Mouse (Mus musculus) spleen, adult 12 weeks (tissue): Measurements from ENCODE around the gene Hck.

Source experiments
- DNase-seq: peaks from one replicate; pipeline ENCODE4 v3.0.0; 2022; ENCODE audit warnings: low spot score

The Hck gene

GRCm38 (mm10) chr2:153090551-153091165 lies 17.6 kb upstream of the Hck start:
- peak; percentile 48 for DNase-seq

DNA sequence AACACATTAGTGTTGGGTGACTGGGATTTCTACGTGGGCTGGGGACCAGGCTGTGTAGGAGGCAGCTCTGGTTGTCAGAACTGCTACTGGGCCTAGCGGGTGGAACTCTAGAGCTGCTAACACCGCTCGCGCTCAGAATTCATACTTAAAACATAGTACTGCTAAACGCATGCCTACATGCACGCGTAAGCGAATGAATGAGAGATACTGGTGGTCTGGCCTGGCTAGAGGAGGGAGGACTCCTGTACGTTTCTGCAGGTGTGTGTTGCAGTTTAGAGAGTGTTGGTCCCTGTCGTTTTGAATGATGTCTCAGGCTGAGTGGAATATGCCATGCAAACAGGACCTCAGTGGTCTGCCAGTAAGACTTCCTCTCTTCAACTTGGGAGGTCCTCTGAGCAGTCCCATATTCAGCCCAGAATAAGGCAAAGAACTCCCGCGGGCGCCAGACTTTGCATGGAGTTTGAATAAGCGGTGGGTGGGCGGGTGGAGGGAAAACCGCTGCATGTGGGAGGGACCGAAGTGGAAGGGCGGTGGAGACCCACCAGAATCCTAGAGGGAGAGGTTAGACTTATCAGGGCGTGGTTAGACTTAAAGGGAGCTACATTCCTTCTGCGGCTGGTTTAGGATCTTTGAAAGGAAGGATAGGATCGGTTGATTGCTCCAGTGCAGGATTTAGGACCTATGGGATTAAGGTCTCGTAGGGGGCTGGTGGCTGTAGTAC lies 1.1 kb upstream of the Hck start:
- no peak for DNase-seq

- DNase-seq: no peak
Observed at GRCm38 (mm10) chr2:153107802-153108201, 466 bp upstream of the Hck start.

- DNase-seq: no peak
Observed at GRCm38 (mm10) chr2:153109596-153109995, 1.3 kb downstream of the Hck start.

DNA sequence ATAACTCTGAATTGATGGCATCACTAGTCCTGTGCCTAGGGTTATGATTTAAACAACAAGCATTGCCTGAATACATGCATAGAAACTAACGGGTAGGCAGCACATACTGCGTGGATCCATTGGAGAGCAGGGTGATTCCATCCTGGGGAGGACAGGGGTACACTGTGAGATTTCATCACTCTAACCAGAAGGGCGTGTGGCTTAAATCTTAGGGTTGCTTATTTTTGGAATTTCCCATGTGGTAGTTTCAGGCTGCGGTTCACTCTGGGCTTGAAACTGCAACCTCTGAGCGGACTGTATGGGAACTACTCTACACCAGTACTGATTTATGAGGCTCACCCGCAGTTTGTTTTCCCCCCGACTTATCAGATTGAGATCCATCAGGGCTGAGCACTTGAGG lies 3.0 kb downstream of the Hck start:
- DNase-seq: no peak

- no peak for DNase-seq
Observed at GRCm38 (mm10) chr2:153115679-153116081, 7.4 kb downstream of the Hck start.

- DNase-seq: no peak
Observed at GRCm38 (mm10) chr2:153117051-153117486, 8.8 kb downstream of the Hck start.

GRCm38 (mm10) chr2:153119488-153119887 lies 11.2 kb downstream of the Hck start:
- DNase-seq: no peak

- no peak for DNase-seq
Observed at GRCm38 (mm10) chr2:153120126-153120525, 11.9 kb downstream of the Hck start.

- DNase-seq: no peak
Observed at GRCm38 (mm10) chr2:153121821-153122615, 13.8 kb downstream of the Hck start.

DNA sequence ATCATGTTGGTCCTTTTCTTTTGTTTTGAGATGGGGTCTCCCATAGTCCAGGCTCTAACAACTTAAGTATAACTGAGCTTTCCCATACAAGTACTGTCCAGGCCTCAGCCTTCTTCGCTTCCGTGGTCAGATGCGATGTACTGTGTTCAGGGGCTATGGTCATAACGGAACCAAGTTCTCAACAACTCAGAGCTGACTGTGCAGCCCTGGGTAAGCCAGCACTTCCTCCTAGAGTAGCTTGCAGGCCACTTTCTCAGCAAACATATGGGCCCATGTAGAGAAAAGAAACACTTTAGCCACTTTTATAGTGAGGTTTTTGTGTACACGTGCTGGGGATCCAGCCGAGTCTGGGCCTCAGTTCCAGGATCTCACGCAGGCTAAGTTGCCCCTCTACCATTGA lies 14.4 kb downstream of the Hck start:
- DNase-seq: no peak

- DNase-seq: no peak
Observed at GRCm38 (mm10) chr2:153125875-153126274, 17.6 kb downstream of the Hck start.

- DNase-seq: no peak
Observed at GRCm38 (mm10) chr2:153131019-153131418, 22.8 kb downstream of the Hck start.

GRCm38 (mm10) chr2:153134237-153134636 lies 26.0 kb downstream of the Hck start:
- no peak for DNase-seq

GRCm38 (mm10) chr2:153136211-153136610 lies 27.9 kb downstream of the Hck start:
- DNase-seq: no peak

DNA sequence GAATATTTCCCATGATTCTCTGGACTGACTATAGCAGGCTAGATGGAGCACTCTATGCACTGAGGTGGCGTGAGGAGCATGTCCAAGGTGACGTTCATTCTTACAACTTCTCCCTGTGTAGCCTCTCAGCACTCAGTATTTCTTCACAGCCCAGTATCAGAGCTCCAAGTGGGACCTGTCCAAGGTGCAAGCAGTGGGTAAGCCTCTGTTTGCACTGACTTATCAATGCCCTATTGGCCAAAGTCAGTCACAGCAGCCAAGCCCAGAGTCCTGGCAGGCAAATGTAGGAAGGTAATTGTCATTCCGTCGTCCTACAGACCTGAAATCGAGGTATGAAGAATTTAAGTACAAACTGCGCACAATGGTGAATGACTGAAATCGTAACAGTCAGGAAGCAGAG lies 30.9 kb downstream of the Hck start:
- no peak for DNase-seq

GRCm38 (mm10) chr2:153139996-153140613 lies 31.8 kb downstream of the Hck start:
- DNase-seq: no peak

DNA sequence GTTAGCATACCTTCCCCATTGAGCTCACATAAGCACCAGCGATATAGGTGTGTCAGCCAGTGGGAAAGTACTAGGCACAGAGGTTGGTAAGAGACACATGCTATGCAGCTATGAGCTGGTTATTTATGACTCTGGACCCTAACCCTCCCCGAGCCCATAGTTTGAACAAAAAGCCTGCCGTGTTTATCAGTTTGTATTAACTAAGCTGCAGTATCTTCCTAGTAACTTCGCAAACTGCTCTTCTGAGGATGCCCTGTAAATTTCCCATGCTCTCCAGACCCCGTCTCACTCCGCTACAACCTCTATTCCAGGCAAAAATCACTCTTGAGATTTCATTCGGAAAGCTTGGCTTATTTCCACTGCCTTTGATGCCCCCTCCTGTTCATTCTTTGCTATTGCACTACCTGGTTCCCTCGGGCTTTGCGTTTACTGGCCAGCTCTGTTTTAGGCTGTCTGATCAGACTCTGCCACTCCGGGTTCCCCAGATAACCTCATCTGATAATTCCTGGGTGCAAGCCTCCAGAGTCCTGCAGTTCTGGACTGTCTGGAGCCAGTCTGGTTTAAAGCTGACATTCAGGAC lies 34.4 kb downstream of the Hck start:
- DNase-seq: no peak

GRCm38 (mm10) chr2:153145346-153145745 lies 37.1 kb downstream of the Hck start:
- no peak for DNase-seq

GRCm38 (mm10) chr2:153147236-153147635 lies 39.0 kb downstream of the Hck start:
- DNase-seq: no peak

DNA sequence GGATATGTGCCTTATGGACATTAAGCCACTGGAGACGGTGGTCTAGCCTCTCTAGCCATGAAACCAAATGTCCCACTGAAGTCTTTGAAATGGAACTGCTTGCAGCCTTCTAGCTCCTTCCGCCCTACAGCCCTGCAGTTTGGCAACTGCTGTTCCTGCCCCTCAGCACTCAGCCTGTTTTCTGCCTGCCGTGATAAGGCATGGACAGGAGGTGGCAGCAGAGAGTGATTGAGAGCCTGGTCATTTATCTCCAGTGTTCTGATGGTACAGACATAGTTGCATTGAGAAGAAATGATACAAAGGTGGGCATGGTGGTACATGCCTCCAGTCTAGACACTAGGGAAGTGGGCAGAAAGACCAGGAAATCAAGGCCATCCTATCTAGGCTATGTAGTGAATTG lies 39.4 kb downstream of the Hck start:
- DNase-seq: peak; percentile 56

GRCm38 (mm10) chr2:153149742-153150141 lies 41.5 kb downstream of the Hck start:
- DNase-seq: no peak
